Mouse (Mus musculus) bone marrow, adult 2 months (tissue): Measurements from ENCODE around the gene Kdm4b. TPM values are rescaled to one million over a fixed set of nuclear protein-coding genes. Genes with fewer than 3 reads are reported as not detected.

Experiments used
- H3K27ac ChIP-seq: fragments of 200-500 bp; 2 replicates; pipeline ENCODE4 v1.5.1; 2012; ENCODE audit warnings: low read depth, mild to moderate bottlenecking, control low read depth, inconsistent platforms, low read length; ENCODE audit not compliant: control insufficient read depth, poor library complexity, insufficient read depth
- H3K4me1 ChIP-seq: fragments of 200-500 bp; 2 replicates; pipeline ENCODE4 v1.6.1; 2011; ENCODE audit warnings: low read length; ENCODE audit not compliant: control insufficient read depth, insufficient read depth
- H3K4me3 ChIP-seq: fragments of 200-500 bp; replicated peaks from 2 replicates; pipeline ENCODE3; 2011; ENCODE audit warnings: mild to moderate bottlenecking, low read depth, low read length, control low read depth; ENCODE audit not compliant: control insufficient read depth
- CTCF ChIP-seq: fragments of 200-500 bp; IDR thresholded peaks from 2 replicates; pipeline ENCODE4 v1.5.1; 2011; ENCODE audit warnings: low read length, control low read depth; ENCODE audit not compliant: control insufficient read depth, insufficient read depth
- POLR2A ChIP-seq: fragments of 200-500 bp; IDR thresholded peaks from 2 replicates; pipeline ENCODE4 v1.6.1; 2011; ENCODE audit warnings: low read depth, mild to moderate bottlenecking, control low read depth, low read length, borderline replicate concordance; ENCODE audit not compliant: control insufficient read depth
- WGBS: fragments of 180-500 bp; shearing (Covaris S2); methylation state at CpG from one replicate; pipeline ENCODE4 v1.1.7; 2018; 5-methylcytosine and 5-hydroxymethylcytosine counted together
- polyA plus RNA-seq: library from polyadenylated mRNA; stranded (reverse); fragments of >200 nt; gene quantifications from 2 replicates; pipeline ENCODE4 v1.2.4, GENCODE M21; 2011; ENCODE audit warnings: low replicate concordance; ENCODE audit not compliant: missing spikeins, insufficient read depth, insufficient read length

Kdm4b gene
- polyA plus RNA-seq, 1 experiment, result 74.9 TPM

GRCm38 (mm10) chr17:56326153-56327147, 588 bp downstream of the Kdm4b start:
- Histone ChIP-seq H3K4me3 (peak overlapping the region; percentile 66), H3K27ac (peak overlapping the region; percentile 93), H3K4me1 (peaks cover 1% of the 10 kb centered on the region; the same call in 1 of the 2 replicates)
- TF ChIP-seq POLR2A, result no peak
- WGBS, result 3% methylated on average over 67 of the region's 67 CpGs

GRCm38 (mm10) chr17:56329267-56329666, 3.4 kb downstream of the Kdm4b start:
- H3K4me1 ChIP-seq, result peaks cover 1% of the 10 kb centered on the region; the same call in 1 of the 2 replicates
- no peak overlapping the region for H3K27ac ChIP-seq
- TF ChIP-seq CTCF (no peak), POLR2A (no peak)
- H3K4me3 ChIP-seq, result no peak overlapping the region

- H3K4me1 ChIP-seq, result peaks cover 1% of the 10 kb centered on the region; the same call in 1 of the 2 replicates
- 41% methylated on average over 3 of the region's 3 CpGs for WGBS
These were observed 4.5 kb downstream of the Kdm4b start for GRCm38 (mm10) chr17:56330345-56330744.

GRCm38 (mm10) chr17:56331256-56331655, 5.4 kb downstream of the Kdm4b start:
- Histone ChIP-seq H3K4me3 (no peak overlapping the region), H3K27ac (no peak overlapping the region), H3K4me1 (peaks cover 1% of the 10 kb centered on the region; the same call in 1 of the 2 replicates)
- TF ChIP-seq POLR2A, result no peak
- TF ChIP-seq CTCF, result no peak

More at GRCm38 (mm10) chr17:56330345-56330744, 4.5 kb downstream of the Kdm4b start:
- no peak for TF ChIP-seq CTCF
- no peak for TF ChIP-seq POLR2A
- H3K4me3 ChIP-seq, result no peak overlapping the region
- no peak overlapping the region for H3K27ac ChIP-seq

- Histone ChIP-seq H3K4me1 (peaks cover 2% of the 10 kb centered on the region; the same call in 1 of the 2 replicates), H3K27ac (no peak overlapping the region), H3K4me3 (no peak overlapping the region)
- WGBS, result 69% methylated on average over 8 of the region's 8 CpGs
- TF ChIP-seq CTCF (peak; percentile 23; the same call in 1 of the 2 replicates), POLR2A (no peak)
These were observed 7.1 kb downstream of the Kdm4b start for GRCm38 (mm10) chr17:56332987-56333386.

GRCm38 (mm10) chr17:56337190-56337589, 11.3 kb downstream of the Kdm4b start:
- no peak overlapping the region for H3K27ac ChIP-seq
- TF ChIP-seq POLR2A (no peak), CTCF (peak; percentile 49; the same call in 1 of the 2 replicates)
- H3K4me3 ChIP-seq, result no peak overlapping the region
- 7% methylated on average over 4 of the region's 4 CpGs for WGBS
- peaks cover 2% of the 10 kb centered on the region; the same call in 1 of the 2 replicates for H3K4me1 ChIP-seq

GRCm38 (mm10) chr17:56337791-56338190, 11.9 kb downstream of the Kdm4b start:
- 40% methylated on average over 6 of the region's 6 CpGs for WGBS
- no peak overlapping the region for H3K4me3 ChIP-seq
- no peak for TF ChIP-seq POLR2A
- TF ChIP-seq CTCF, result 0 out of 2 replicates have a peak, but pooled peaks have one; percentile 13
- H3K4me1 ChIP-seq, result peaks cover 2% of the 10 kb centered on the region; the same call in 1 of the 2 replicates
- H3K27ac ChIP-seq, result no peak overlapping the region

GRCm38 (mm10) chr17:56338909-56339308, 13.0 kb downstream of the Kdm4b start:
- peaks cover 4% of the 10 kb centered on the region for H3K4me1 ChIP-seq
- 18% methylated on average over 4 of the region's 4 CpGs for WGBS

More at GRCm38 (mm10) chr17:56338909-56339308, 13.0 kb downstream of the Kdm4b start:
- TF ChIP-seq CTCF (peak; percentile 78), POLR2A (no peak)
- Histone ChIP-seq H3K4me3 (no peak overlapping the region), H3K27ac (no peak overlapping the region)
